Mouse (Mus musculus) ES-Bruce4 (cell line): Measurements from ENCODE around the gene Nol7.

ENCODE experiments used
- CTCF ChIP-seq: IDR thresholded peaks from one replicate; pipeline ENCODE4 v1.8.1; 2011; ENCODE audit warnings: low read depth, low read length
- EP300 ChIP-seq: IDR thresholded peaks from 2 replicates; pipeline ENCODE4 v1.6.1; 2011; ENCODE audit warnings: low read depth, low read length; ENCODE audit not compliant: insufficient read depth
- POLR2A ChIP-seq: IDR thresholded peaks from one replicate; pipeline ENCODE4 v1.8.1; 2011; ENCODE audit warnings: low read length; ENCODE audit not compliant: insufficient read depth

- TF ChIP-seq CTCF: no peak
- TF ChIP-seq POLR2A: no peak
- no peak for TF ChIP-seq EP300
Measured at GRCm38 (mm10) chr13:43443706-43444105, 45.5 kb downstream of the Nol7 start.
